Mouse (Mus musculus): ENCODE measurements around the gene Scarb1. TPM values are rescaled to one million over a fixed set of nuclear protein-coding genes. Genes with fewer than 3 reads are reported as not detected.

The Scarb1 gene
- total RNA-seq, 1 experiment from 2014 or later: 1,757 TPM

DNA sequence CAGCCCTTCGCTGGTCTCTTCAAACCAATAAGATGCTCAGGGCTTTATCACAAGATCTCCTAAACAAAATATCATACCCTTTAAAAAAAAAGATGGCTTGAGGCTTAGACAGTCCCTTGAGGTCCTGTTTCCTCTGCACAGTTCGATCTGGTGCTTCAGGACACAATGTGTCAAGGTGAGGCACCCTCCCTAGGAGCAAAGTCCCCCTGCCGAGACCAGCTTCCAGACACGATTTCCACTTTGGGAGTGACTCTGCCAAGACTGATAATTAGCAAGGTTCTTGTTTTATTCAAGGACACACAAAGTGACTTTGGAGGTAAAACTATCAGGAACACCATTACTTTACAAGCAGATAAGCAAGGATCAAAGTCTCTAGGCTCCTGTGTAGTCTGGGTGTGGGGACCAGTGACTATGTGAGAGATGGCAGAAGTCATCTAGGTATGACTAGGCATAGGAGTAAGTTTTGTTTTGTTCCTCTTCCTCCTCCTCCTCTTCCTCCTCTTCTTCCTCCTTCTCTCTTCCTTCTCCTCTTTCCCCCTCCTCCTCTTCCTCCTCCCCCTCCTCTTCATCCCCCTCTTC lies 24.0 kb upstream of the Scarb1 start:
- no peak for DNase-seq

DNA sequence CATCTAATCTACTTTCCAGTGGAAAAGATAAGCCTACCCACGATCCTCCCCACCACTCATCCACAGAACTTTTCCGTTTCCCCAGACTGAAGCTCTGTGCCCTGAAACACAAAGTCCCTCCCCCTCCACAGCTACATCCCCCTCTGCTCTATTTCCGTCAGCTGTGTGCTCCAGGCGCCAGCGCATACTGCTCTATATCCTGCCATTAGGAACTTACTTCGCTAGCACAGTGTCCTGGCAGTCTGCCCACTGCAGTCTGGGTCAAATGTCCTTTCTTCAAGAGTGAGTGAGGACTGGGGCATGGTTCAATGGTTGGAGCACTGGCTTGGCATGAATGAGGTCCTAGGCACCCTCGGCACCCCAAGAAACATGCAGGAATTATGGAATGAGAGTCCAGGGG lies 23.0 kb upstream of the Scarb1 start:
- DNase-seq: peak; percentile 69

DNA sequence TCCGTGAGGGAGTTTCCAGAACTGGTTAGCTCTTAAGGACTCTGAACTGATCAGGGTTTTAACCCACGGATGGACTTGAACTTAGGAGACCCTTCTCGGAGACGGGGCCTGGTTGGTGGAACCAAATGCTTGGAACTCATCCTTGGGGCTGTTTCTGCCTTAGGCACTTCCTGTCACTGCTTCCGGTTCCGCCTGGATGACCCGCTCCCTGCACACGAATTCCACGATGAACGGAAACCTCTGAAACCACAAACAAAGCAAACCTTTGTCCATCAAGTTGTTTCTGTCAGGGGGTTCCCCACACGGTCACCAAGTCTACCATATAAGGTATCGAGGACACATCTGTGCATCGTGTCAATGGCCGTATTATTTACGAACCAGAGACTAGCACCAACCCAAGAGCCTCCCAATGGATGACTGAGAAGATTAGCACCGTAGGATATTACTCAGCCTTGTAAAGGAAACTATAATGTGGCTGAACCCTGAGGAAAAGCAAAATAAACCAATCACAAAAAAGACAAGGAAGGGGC lies 20.2 kb upstream of the Scarb1 start:
- no peak for DNase-seq

DNA sequence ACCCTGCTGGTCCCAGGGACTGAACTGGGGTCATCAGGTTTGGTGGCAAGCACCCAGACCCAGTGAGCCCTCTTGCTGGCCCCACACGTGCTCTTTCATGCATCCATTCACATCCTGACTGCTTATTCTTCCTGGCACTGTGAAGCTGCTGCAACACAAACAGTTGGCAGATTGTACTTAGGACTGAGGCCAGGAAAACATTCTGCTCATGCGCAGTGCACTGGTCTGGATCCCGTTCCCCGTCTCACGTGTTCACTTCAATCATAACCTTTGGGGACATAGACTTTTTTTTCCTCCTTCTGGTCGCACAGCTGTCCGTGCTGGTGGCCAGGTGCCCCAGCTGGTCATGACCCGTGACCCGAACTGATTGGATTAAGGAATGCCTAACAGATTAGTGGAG lies 19.7 kb upstream of the Scarb1 start:
- DNase-seq: peak; percentile 44

DNA sequence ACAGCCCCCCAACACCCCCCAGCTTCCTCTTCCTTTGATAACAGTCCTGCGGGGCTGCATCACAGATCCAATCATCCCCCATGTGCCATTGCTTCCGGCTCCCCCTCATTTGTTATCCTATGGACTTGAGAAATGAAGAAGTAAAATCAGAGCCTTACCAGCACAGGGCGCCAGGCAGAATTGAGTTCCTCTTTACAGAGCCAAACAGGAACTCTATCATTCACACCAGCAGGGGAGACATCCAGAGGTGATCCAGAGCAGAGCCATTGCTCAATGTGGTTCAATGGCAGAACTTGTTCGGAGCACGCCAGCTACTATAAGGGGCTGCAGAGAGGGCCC lies 17.3 kb upstream of the Scarb1 start:
- no peak for DNase-seq

DNA sequence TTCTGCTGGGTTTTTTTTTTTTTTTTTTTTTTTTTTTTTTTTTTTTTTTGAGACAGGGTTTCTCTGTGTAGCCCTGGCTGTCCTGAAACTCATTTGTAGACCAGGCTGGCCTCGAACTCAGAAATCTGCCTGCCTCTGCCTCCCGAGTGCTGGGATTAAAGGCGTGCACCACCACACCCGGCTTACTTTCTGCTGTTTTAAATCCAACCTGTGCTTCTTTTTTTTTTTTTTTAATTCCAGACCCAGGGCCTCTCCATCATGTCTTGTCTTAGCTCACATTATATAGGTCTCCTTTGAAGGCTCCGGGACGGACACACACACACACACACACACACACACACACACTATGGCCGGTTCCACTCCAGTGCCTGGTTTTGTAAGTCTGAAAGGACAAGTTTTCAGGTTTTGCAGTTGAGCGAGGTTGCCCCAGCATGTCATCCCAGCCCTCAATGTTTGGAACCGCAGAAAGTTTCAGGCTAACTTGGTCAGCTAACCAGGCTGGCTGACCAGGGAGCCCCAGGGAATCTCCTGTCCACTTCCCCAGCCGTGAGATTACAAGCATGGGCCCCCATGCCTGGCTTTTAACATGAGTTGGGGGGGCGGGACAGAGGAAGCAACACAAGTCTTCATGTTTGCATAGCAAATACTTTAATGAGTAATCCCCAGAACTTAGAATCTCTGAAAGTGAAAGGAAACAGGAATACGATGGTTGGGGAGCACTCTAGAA lies 16.8 kb upstream of the Scarb1 start:
- no peak for DNase-seq

DNA sequence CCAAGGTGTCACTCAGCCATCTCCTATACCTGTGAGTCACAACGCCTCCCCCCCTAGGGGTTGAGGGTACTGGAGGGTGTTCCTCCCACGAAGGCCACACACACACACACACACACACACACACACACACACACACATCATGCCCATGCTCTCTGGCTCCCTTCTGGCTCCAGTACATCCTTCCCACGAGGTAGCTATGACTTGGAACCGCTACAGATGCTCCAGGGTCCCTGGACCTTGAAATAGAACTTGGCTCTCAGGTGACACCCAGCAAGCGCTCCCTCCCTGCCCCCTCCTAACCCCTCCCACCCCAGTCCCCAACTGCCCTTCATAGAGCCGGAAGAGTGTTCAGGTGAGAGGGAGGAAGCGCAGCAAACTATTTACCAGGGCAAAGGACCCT lies 14.8 kb upstream of the Scarb1 start:
- DNase-seq: no peak

DNA sequence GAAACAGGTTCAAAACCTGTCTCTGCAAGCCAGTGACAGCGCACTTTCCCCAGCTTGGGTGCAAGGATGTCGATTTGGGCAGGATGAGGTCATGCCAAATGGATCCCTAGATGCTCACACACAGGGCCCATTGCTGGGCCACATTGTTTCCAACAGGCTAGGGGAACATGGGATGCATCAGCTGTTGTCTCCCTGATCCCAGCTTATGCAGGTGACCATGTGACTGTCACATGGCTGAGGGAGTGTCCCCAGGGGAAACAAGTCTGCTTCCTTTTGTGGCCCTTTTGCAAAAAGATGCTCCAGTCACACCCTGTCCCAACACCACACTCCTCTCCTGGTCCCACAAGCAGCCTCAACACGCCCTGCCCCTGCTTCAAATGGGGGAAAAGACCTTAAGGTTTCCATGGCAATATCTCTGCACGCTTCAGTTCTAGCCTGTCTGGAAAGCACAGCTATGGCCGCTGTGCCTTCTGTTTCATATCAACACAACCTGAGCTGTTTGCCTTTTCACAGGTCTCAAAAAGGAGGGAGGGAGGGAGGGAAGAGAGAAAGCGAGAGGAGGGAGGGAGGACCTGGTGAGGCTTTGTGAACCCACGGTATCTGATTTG lies 14.1 kb upstream of the Scarb1 start:
- no peak for DNase-seq

DNA sequence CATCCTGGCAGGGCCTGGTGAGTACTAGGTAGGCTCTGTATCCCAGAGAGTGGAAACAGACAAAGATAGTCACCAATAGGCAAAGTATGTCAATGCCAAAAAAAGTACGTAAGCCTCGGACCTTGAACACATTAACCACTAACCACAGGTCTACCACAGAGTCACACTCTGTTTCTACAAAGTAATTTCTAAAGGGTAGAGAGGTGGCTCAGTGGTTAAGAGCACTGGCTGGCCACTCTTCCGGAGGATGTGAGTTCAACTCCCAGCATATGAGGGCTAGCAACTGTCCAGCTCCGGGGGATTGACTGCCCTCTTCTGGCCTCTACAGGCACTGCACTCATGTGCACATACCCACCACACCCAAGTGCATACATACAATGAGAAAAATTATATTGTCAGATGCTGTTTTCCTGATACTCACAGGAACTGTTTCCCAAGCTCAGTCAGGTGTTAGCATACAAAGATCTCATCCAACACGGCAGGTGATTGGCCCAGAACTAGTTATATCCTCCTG lies 11.9 kb upstream of the Scarb1 start:
- DNase-seq: no peak

DNA sequence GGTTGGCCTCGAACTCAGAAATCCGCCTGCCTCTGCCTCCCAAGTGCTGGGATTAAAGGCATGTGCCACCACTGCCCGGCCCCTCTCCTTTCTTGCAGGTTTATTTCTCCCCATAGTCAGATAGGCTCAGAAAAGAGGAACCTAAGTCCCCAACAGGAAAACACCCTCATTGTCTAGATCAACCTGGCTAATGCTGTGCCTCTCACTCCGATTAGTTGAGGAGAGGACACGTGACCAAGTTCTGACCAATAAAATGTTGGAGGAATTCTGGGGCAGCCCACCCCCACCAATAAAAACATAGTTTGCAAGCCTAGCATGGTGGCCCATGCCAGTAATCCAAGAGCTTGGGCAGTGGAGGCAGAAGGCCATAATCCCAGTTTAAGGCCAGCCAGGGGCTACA lies 11.0 kb upstream of the Scarb1 start:
- no peak for DNase-seq

DNA sequence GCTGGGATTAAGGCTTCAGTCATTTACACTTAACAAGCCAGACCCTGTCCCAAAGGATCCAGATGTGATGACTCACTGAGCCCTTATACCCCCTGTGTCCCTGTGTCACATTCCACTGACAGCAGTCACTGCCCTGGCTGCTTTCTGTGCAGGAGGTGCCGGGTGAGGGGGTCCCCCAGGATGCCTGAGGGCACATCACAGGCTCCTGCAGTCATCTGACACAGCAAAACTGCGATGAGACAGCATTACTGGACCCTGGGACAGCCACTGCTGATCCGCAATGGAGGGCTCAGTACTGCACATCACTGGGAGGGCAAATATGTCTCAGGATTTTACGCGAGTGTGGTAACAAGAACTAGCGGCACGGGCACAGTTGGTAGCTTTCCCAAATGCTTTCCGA lies 10.2 kb upstream of the Scarb1 start:
- DNase-seq: no peak

DNA sequence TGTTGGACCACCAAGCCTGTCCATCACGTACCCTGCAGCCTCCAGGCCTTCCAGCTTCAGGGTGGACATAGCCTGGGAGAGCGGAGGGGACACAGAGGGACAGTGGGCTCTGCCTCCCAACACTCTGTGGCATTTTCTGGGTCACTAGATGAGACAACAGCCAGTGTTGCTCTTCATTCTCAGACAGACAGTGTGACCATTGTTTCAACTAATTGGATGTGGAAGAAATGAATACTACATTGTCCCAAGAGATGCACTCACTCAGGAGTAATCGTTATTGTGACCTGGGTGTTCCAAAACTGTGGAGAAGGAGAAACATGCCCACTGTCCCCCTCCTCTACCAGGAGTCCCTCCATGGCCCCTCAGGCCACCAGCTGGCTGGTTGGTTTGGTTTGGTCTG lies 8.5 kb upstream of the Scarb1 start:
- no peak for DNase-seq

DNA sequence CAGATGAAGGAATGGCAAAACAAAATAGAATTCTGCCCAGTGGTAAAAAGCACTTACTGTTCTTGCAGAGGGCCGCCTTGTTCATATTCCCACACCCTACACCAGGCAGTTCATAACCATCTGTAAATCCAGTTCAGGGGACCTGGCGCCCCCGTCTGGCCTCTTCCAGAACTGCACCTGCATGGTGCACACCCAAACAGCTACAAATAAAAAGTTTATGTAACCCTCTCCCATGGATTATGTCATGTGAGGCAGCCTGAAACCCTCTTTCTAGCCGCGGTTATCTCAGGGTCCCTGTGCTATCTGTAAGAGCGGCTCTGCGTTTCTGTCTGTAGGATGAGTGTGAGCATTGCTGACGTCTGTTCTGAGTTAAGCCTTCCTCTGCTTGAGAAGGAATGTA lies 7.6 kb upstream of the Scarb1 start:
- peak; percentile 90 for DNase-seq

DNA sequence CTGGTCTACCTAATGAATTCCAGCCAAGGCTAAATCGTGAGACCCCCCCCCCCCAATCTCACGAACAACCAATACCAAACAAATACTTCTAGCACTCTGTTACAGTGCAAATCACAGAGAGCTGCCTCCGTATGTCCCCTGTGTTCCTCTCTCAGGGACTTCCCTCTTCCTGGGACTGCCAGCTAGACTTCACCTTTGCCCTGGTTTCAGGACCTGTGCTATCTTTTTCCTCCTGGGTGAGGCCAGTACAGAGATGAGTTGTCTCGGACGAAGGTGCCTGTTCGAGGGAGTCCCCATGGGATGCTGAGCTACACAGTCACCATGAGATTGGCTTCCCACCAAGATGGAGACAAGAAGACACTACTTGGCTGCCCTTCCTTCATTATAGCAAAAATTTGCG lies 7.2 kb upstream of the Scarb1 start:
- DNase-seq: no peak

DNA sequence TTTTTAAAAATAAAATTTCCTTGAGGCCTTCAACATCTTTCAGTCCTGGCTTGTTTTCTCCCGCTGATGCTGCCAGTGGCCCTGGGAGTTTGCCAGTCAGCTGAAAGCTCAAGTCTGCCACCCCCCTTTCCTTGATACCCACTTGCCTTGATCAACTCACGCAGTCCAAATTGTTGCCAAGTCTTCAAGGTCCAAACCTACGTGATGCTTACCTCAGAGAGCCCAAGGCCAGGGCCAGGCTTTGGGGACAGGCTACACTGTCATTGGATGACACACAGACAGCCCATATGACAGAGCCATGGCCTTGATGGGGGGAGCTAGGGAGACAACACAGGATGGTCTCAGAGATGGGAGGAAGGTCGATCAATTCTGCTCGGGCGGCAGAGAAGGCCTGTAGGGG lies 3.4 kb upstream of the Scarb1 start:
- peak; percentile 90 for DNase-seq

DNA sequence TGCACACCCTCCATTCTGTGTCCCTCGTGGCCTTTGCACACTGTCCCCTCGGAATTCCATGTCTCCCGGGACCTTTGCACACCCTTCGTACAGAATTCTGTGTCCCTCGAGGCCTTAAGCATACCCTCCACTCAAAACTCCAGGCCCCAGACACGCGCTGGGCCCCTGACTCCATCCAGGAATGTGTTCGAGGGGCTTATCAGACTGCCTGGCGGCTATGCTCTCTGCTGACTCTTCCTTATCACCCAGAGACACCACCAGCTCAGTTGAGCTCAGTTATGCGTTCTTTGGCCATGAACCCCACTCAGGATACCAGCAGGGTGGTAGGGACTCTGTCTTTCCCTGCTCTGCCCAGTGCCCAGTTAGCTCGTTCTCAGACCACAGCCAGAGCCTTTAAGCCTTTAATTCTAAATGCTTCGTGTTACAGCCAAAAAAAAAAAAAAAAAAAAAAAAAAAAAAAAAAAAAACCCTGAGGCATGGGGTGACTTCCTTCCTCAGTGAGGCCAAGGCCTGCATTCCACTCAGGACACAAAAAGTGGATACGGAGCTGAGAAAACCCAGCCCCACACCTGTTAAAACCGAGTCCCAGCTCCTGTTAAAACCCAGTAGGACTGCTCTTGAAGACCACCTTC lies 681 bp upstream of the Scarb1 start:
- DNase-seq: no peak

DNA sequence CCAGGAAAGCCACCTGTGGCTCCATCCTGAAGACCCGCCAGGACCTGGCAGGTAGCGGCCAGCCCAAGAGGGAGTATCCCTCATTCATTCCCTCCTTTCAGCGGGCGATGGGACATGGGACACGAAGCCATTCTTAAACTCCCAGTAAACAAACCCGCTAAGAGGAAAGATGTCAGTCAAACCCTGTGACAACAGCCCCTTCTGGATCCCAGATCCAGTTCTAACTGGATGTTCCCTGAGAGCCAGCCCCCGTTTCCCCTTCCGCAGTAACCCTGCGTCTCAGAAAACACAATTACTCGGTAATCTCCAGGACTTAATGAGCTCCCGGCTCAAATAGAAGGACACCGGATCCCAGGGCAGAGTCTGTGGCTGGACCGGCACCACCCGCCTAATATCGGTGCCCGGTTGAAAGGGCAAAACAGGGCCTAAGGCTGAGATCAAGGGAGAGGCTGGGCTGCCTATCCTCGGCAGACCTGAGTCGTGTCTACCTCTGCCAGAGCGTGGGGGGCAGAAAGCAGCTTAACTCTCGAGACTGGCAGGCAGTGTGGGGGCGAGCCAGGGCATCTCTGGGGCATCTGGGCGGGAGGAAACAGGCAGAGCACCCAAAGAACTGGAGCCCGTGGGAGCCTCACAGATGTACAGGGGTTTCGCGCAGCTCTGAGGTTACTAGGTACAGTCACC lies 903 bp downstream of the Scarb1 start:
- DNase-seq: no peak

DNA sequence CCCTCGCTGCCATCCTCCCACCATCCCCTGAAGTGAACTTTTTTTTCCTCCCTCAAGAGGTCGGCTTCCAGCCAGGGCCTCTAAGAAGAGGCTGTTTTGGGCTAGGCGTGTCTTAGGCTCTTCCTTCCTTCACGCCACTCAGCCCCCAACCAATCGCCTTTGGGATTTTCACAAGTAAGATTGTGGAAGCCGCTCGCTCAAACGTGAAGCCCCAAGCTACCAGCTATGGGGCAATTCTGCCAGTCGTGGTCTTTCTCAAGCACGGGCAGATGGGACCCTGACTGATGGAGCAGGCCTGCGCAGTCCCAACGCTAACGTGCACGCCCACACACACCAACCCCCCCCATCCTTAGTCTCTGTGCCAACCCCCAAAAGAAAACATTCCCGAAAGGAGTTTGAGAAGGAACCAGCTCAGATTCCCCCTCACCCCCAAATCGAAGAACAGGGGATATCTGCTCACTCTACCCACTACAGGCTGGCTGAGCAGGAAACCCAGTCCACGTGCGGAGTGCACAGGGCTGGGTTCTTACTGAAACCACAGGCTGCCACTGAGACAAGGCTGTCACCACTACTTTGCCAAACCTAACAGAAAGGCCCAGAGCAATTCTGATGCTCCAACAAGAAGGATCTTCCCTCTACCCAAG lies 1.7 kb downstream of the Scarb1 start:
- peak; percentile 75 for DNase-seq

DNA sequence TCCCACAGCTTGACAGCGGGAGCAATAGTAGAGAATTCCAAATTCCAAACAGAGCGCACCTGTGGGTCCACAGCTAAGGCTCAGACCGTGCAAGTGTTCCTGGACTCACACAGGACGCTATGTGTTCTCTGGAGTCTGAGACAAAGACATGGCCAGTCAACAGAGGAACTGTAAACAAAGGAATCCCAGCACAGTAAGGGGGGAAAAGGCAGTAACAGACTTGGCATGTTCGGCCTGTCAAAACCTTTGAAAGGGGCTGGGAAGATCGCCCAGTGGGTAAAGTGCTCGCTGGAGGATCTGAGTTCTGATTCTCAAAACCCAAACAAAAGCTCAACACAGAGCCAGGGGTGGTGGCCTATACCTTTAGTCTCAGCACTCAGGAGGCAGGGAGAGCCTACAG lies 3.4 kb downstream of the Scarb1 start:
- peak; percentile 9 for DNase-seq

DNA sequence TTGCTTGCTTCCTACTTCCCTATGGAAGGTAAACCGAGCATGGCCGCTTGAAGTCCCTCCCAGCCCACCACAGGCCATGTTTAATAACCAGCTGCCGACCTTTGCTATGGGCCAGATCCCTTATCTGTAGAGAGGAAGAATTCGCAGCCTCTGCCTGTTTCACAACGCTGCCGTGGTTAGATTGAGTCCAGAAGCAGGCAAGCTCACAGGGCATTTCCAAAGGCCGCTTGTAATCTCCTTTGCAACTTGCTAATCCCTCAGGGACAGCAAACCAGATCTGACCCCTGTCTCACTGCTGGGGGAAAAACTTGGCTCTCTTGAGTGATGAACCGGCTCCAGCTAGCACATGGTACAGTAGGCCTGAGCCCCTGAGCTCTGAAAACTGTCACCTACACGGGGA lies 3.9 kb downstream of the Scarb1 start:
- peak; percentile 59 for DNase-seq

DNA sequence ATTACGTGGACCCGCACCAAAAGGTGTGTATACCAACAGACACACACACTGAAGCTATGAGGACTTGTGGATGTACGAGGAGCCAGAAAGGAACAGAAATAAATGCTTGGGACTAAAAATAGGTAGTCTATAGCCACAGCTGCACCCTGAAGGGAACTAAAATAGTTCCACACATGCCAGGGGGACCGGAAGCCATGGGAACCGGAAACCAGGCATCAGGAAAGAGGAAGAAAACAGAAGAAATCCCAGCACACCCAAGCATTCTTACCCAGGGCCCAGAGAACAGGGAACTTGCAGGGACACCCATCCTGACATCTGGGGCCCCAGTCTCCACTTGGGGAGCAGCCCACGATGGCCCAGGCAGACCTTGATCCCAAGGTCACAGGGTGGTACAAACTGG lies 7.9 kb downstream of the Scarb1 start:
- DNase-seq: no peak

DNA sequence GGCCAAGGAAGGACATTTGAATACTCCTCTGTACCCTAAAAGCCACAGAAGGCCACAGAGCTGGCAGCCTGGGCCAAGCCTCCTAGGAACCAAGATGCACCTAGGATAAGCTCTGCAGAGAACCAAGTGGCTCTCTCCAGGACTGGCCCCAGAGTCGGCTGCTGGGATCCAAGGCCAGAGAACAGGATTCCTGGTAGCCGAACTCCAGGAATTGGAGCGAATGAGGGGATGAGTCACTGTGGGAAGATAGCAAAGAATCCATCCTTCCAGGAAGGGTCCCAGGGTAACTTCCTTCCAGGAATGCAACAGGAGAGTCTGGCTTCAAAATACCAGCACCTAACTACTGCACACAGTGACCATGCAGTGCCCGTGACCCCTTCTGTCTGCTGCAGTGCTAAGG lies 8.6 kb downstream of the Scarb1 start:
- DNase-seq: no peak
